Mouse (Mus musculus): ENCODE measurements around the gene Olfr1222.
"Not testable (repeated sequence)": the region's sequence is repeated elsewhere in the genome, so short reads cannot be mapped to it uniquely, and the experiment has no call there.

Gene Olfr1222

GRCm38 (mm10) chr2:89132954-89133353 is at the start of gene Olfr1222:
TSS of gene Olfr1222 (minus strand) at chr2:89133054.
- DNase-seq, result no peak

GRCm38 (mm10) chr2:89174569-89174968 is 41.7 kb upstream of the Olfr1222 start, which contains the start of gene Olfr1225:
TSS of gene Olfr1225 (minus strand) at chr2:89174669.
- no peak for DNase-seq

GRCm38 (mm10) chr2:89164711-89165110 is 31.9 kb upstream of the Olfr1222 start:
- DNase-seq, result not testable (repeated sequence)

- DNase-seq, result not testable (repeated sequence)
Observed at GRCm38 (mm10) chr2:89163991-89164390, 31.1 kb upstream of the Olfr1222 start, which contains the start of gene Olfr1224-ps1. TSS of gene Olfr1224-ps1 (minus strand) at chr2:89164091.

- DNase-seq, result no peak
Observed at GRCm38 (mm10) chr2:89151460-89151859, 18.6 kb upstream of the Olfr1222 start, which contains the start of gene Olfr1223. TSS of gene Olfr1223 (minus strand) at chr2:89151560.

- DNase-seq, result no peak
Observed at GRCm38 (mm10) chr2:89117183-89117582, 15.7 kb downstream of the Olfr1222 start, which contains the start of gene Olfr1221. TSS of gene Olfr1221 (minus strand) at chr2:89117283.

GRCm38 (mm10) chr2:89106735-89107134 is 26.1 kb downstream of the Olfr1222 start, which contains the start of gene Olfr1220:
TSS of gene Olfr1220 (minus strand) at chr2:89106835.
- DNase-seq, result no peak

- DNase-seq, result no peak
Observed at GRCm38 (mm10) chr2:89105651-89106050, 27.2 kb downstream of the Olfr1222 start.

GRCm38 (mm10) chr2:89093848-89094247 is 39.0 kb downstream of the Olfr1222 start:
- DNase-seq, result no peak

- no peak for DNase-seq
Observed at GRCm38 (mm10) chr2:89083413-89083812, 49.4 kb downstream of the Olfr1222 start, which contains the start of gene Olfr1219. TSS of gene Olfr1219 (minus strand) at chr2:89083513.

- DNase-seq, result no peak
Observed at GRCm38 (mm10) chr2:89081487-89081886, 51.4 kb downstream of the Olfr1222 start.

All from kidney, adult 9 months (tissue).